Mouse (Mus musculus): ENCODE measurements around the gene Kmt2e. TPM values are rescaled to one million over a fixed set of nuclear protein-coding genes. Genes with fewer than 3 reads are reported as not detected.
A peak's percentile ranks its signal among the peaks of the same experiment; 100 is the strongest.
"Not testable (repeated sequence)": the region's sequence is repeated elsewhere in the genome, so short reads cannot be mapped to it uniquely, and the experiment has no call there.

The Kmt2e gene
- polyA plus RNA-seq, 1 experiment, result 68.7 TPM

DNA sequence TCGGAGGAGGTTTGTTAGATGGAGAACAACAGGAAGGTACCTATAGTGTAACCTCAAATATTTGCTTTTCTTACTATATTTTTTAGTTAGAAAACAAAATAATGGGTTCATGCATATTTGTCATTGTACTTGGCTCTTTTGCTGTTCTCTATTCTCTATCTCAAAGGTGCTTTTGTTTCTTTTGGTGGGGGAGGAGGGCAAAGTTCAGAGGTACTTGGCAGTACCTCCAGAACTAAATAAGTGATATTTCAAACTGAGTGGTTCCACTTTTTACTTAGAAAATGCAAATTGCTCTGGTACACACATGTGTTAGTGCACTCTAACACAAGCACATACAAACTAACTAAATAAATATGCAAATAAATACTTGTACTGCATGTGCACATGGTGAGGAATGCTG lies 7.7 kb downstream of the Kmt2e start:
- Histone ChIP-seq H3K4me3 (replicated peaks; ENCODE audit: control insufficient read depth, low read depth, low read length) (no peak overlapping the region), H3K27ac (ENCODE audit: control insufficient read depth, insufficient read depth, low read depth, low read length, poor library complexity) (no peak overlapping the region), H3K4me1 (ENCODE audit: control insufficient read depth, insufficient read depth, low read length) (no peaks in the 10 kb centered on the region; the same call in 1 of the 2 replicates)
- no peak for TF ChIP-seq POLR2A (IDR thresholded peaks at IDR 0.05; ENCODE audit: borderline replicate concordance, control insufficient read depth, low read depth, low read length)
- no peak for TF ChIP-seq CTCF (IDR thresholded peaks at IDR 0.05; ENCODE audit: control insufficient read depth, insufficient read depth, low read length)
- WGBS, result 87% methylated on average over 1 of the region's 1 CpGs

DNA sequence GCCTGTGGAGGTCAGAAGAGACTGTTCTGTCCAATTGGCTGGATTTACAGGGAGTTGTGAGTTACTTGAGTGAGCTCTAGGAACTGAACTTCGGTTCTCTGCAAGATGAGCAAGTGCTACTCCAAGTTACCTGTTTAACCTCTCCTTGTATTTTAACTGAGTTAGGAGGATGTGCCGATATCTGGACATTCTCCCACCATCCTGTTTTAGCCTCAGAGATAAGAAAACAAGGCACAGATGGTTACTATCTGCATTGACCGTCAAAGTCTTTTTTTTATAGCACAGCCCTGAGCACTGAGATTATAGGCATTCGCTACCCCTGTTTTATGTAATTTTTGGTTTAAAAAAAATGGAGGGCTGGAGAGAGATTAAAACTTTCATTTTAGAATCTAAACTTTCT lies 10.2 kb downstream of the Kmt2e start:
- TF ChIP-seq CTCF (IDR thresholded peaks at IDR 0.05; ENCODE audit: control insufficient read depth, insufficient read depth, low read length) (no peak), POLR2A (IDR thresholded peaks at IDR 0.05; ENCODE audit: borderline replicate concordance, control insufficient read depth, low read depth, low read length) (no peak)
- no peak overlapping the region for H3K27ac ChIP-seq (ENCODE audit: control insufficient read depth, insufficient read depth, low read depth, low read length, poor library complexity)
- no peaks in the 10 kb centered on the region; the same call in 1 of the 2 replicates for H3K4me1 ChIP-seq (ENCODE audit: control insufficient read depth, insufficient read depth, low read length)
- no peak overlapping the region for H3K4me3 ChIP-seq (replicated peaks; ENCODE audit: control insufficient read depth, low read depth, low read length)
- 65% methylated on average over 4 of the region's 4 CpGs for WGBS

DNA sequence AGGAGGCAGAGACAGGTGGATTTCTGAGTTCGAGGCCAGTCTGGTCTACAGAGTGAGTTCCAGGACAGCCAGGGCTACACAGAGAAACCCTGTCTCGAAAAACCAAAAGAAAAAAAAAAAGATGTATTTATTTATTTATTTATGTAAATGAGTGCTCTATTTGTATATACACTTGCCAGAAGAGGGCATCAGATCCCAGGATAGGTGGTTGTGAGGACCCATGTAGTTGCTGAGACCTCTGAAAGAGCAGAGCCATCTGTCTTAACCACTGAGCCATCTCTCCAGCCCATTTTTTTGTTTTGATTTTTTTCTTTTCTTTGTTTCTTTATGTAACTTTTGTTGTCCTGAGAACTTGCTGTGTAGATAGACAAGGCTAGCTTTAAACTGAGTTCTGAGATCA lies 19.3 kb downstream of the Kmt2e start:
- 71% methylated on average over 2 of the region's 2 CpGs for WGBS
- H3K27ac ChIP-seq (ENCODE audit: control insufficient read depth, insufficient read depth, low read depth, low read length, poor library complexity); H3K4me1 ChIP-seq (ENCODE audit: control insufficient read depth, insufficient read depth, low read length); H3K4me3 ChIP-seq (replicated peaks; ENCODE audit: control insufficient read depth, low read depth, low read length): not testable (repeated sequence)

DNA sequence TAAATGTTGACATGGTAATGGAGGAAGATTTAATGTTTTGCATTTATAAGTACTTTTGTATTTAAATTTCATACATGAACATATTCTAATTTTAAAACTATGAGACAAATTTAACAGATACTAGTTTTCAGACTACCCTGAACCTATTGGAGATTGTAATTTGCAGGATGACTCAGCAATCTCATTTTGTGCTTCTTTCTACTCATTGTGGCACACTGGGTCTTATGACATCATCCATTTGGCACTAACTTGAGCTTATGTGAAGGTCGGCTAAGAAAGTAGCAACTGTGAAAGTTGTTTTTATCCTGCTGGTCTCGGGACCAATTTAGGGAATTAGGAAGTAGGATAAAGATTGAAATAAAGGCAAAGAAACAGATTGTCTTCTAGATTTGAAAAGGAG lies 27.4 kb downstream of the Kmt2e start:
- H3K4me3 ChIP-seq (replicated peaks; ENCODE audit: control insufficient read depth, low read depth, low read length), result no peak overlapping the region
- no peaks in the 10 kb centered on the region for H3K4me1 ChIP-seq (ENCODE audit: control insufficient read depth, insufficient read depth, low read length)
- WGBS, result 36% methylated on average over 2 of the region's 2 CpGs
- H3K27ac ChIP-seq (ENCODE audit: control insufficient read depth, insufficient read depth, low read depth, low read length, poor library complexity), result no peak overlapping the region
- no peak for TF ChIP-seq CTCF (IDR thresholded peaks at IDR 0.05; ENCODE audit: control insufficient read depth, insufficient read depth, low read length)
- TF ChIP-seq POLR2A (IDR thresholded peaks at IDR 0.05; ENCODE audit: borderline replicate concordance, control insufficient read depth, low read depth, low read length), result no peak

DNA sequence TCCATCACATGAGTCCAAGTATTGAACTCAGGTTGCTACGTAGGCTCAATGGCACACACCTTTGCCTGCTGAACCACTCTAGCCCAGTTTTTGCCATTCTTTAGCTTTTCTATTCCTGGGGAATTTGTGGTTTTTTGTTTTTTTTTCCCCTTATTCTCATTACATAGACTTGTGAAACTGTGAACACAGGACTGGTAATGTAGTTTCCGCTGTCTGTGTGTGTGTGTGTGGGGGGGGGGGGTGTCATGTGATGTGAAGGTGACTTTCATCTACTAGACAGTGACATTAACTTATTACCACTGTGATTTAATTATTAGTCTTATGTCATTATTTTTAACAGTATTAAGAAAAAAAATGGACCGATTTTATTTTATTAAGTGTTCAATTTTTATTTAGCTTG lies 30.0 kb downstream of the Kmt2e start:
- H3K4me3 ChIP-seq (replicated peaks; ENCODE audit: control insufficient read depth, low read depth, low read length), result no peak overlapping the region
- H3K27ac ChIP-seq (ENCODE audit: control insufficient read depth, insufficient read depth, low read depth, low read length, poor library complexity), result no peak overlapping the region
- TF ChIP-seq POLR2A (IDR thresholded peaks at IDR 0.05; ENCODE audit: borderline replicate concordance, control insufficient read depth, low read depth, low read length), result no peak
- no peak for TF ChIP-seq CTCF (IDR thresholded peaks at IDR 0.05; ENCODE audit: control insufficient read depth, insufficient read depth, low read length)
- 94% methylated on average over 3 of the region's 3 CpGs for WGBS
- no peaks in the 10 kb centered on the region for H3K4me1 ChIP-seq (ENCODE audit: control insufficient read depth, insufficient read depth, low read length)

DNA sequence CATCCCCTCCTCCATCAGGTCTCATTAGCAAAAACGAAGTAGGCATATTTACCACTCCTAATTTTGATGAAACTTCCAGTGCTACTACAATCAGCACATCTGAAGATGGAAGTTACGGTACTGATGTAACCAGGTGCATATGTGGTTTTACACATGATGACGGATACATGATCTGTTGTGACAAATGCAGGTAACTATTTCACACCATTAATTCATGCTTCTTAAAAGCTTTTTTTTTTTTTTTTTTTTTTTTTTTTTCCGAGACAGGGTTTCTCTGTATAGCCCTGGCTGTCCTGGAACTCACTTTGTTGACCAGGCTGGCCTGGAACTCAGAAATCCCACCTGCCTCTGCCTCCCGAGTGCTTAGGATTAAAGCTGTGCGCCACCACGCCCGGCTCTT lies 30.5 kb downstream of the Kmt2e start:
- H3K4me1 ChIP-seq (ENCODE audit: control insufficient read depth, insufficient read depth, low read length), result no peaks in the 10 kb centered on the region
- H3K4me3 ChIP-seq (replicated peaks; ENCODE audit: control insufficient read depth, low read depth, low read length), result no peak overlapping the region
- TF ChIP-seq CTCF (IDR thresholded peaks at IDR 0.05; ENCODE audit: control insufficient read depth, insufficient read depth, low read length) (no peak), POLR2A (IDR thresholded peaks at IDR 0.05; ENCODE audit: borderline replicate concordance, control insufficient read depth, low read depth, low read length) (no peak)
- H3K27ac ChIP-seq (ENCODE audit: control insufficient read depth, insufficient read depth, low read depth, low read length, poor library complexity), result no peak overlapping the region
- 92% methylated on average over 8 of the region's 8 CpGs for WGBS

DNA sequence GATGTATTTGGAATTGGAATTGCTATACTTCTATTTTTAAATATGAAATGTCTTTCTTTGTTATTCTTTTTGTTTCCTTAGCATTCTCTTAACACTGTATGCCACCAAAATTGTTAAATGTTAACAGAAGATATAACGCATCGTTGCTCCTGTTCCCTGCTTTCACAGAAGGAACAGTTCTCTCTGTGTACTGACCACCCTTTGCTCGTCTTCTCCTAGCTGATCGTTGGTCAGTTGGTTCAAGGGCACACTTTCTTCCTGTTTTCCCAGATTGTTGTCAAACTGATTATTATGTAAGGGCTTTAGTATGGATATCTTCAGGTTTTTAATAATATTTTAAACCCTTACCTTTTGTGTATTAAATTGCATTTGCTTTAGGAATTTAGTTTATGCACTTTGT lies 32.3 kb downstream of the Kmt2e start:
- no peak for TF ChIP-seq CTCF (IDR thresholded peaks at IDR 0.05; ENCODE audit: control insufficient read depth, insufficient read depth, low read length)
- TF ChIP-seq POLR2A (IDR thresholded peaks at IDR 0.05; ENCODE audit: borderline replicate concordance, control insufficient read depth, low read depth, low read length), result no peak

DNA sequence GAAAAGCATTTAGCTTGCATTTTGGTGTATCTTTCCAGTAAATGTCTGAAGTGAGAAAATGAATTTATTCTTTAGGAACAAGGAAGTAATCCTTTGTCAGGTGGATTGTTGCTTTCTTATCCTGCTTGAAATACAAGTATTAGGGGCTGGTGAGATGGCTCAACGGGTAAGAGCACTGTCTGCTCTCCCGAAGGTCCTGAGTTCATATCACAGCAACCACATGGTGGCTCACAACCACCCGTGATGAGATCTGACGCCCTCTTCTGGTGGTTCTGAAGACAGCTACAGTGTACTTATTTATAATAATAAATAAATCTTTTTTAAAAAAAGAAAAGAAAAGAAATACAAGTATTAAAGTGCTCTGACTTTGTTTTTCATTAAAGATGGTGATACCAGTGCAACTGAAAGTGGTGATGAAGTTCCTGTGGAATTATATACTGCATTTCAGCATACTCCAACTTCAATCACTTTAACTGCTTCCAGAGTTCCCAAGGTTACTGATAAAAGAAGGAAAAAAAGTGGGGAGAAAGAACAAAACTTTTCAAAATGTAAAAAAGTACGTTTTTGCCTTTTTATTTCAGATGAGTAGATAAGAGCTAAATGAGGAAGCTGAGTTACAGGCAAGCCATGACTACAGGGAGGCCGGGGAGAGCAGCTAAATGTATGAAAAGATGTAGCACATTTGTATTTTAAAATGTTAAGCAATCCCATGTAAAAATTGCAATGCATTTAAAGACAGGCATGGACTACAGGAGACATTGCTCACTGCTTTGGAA lies 39.0 kb downstream of the Kmt2e start:
- peak; percentile 38; the same call in 1 of the 2 replicates for TF ChIP-seq CTCF (IDR thresholded peaks at IDR 0.05; ENCODE audit: control insufficient read depth, insufficient read depth, low read length)
- TF ChIP-seq POLR2A (IDR thresholded peaks at IDR 0.05; ENCODE audit: borderline replicate concordance, control insufficient read depth, low read depth, low read length), result no peak
- Histone ChIP-seq H3K4me1 (ENCODE audit: control insufficient read depth, insufficient read depth, low read length) (no peaks in the 10 kb centered on the region), H3K27ac (ENCODE audit: control insufficient read depth, insufficient read depth, low read depth, low read length, poor library complexity) (no peak overlapping the region), H3K4me3 (replicated peaks; ENCODE audit: control insufficient read depth, low read depth, low read length) (no peak overlapping the region)
- 47% methylated on average over 6 of the region's 6 CpGs for WGBS

More for the DNA sequence above, 32.3 kb downstream of the Kmt2e start:
- 82% methylated on average over 4 of the region's 4 CpGs for WGBS
- Histone ChIP-seq H3K27ac (ENCODE audit: control insufficient read depth, insufficient read depth, low read depth, low read length, poor library complexity) (no peak overlapping the region), H3K4me1 (ENCODE audit: control insufficient read depth, insufficient read depth, low read length) (no peaks in the 10 kb centered on the region), H3K4me3 (replicated peaks; ENCODE audit: control insufficient read depth, low read depth, low read length) (no peak overlapping the region)

DNA sequence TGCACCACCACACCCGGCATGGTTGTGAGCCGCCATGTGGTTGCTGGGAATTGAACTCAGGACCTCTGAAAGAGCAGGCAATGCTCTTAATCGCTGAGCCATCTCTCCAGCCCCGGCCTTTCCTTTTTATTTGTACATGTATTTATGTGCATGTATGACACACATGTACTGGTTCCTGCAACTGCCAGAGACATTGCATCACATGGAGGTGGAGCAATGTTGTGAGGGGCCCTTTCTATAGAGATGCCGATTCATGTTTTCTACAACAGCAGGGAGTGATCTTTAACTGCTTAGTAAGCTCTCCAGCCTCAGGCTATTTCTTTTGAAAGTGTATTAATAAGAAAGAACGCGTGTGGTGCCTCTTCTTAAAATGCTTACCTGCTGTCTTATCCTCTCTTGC lies 49.6 kb downstream of the Kmt2e start:
- Histone ChIP-seq H3K27ac (ENCODE audit: control insufficient read depth, insufficient read depth, low read depth, low read length, poor library complexity) (no peak overlapping the region), H3K4me1 (ENCODE audit: control insufficient read depth, insufficient read depth, low read length) (no peaks in the 10 kb centered on the region), H3K4me3 (replicated peaks; ENCODE audit: control insufficient read depth, low read depth, low read length) (no peak overlapping the region)
- no peak for TF ChIP-seq POLR2A (IDR thresholded peaks at IDR 0.05; ENCODE audit: borderline replicate concordance, control insufficient read depth, low read depth, low read length)
- 74% methylated on average over 7 of the region's 7 CpGs for WGBS
